Mouse (Mus musculus): ENCODE measurements around the gene Jazf1.

DNA sequence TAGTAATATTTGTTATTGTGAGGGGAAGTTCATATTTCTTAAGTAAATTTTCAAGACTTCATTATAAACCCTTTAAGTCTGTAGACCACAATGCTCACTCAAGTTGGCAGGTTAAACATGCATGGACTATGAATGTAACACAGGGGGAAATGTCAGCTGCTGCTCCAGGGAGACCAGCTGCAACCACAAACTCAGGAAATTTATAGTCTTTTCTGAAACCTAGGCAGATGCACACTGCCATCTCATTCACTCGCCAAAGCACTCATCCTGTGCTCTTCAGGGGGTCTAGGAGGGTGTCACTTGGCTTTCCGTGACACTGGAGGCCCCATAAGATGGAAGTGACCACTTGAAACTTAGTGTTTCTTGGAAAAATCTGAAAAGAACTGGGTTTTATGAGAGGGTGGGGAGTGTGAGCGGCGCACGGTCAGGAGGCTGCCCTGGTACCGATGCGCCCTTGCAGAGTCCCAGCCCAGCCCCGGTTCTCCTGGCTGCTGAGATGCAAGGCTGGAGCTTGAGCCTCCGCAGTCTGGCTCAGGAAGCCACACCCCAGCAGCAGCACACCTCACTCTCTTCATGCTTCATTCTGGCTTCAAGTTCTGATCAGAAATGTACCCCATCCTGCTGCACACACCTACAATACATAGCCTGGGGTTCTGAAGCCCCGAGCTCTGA is 251.1 kb downstream of the Jazf1 start:
- TF ChIP-seq CTCF (IDR thresholded peaks at IDR 0.05; ENCODE audit: low read depth, low read length): no peak
- no peak for TF ChIP-seq POLR2A (IDR thresholded peaks at IDR 0.05; ENCODE audit: extremely low read depth, insufficient read depth, low read length)
